Mouse (Mus musculus) E14TG2a.4 (cell line): ENCODE measurements at regions not wholly inside any gene's neighbourhood (a gene's known extent, or its start where the extent isn't known, plus 50 kb on each side); places are given as distances from the start of the nearest gene placed in this dataset.

Experiments
- CTCF ChIP-seq: conservative IDR thresholded peaks from 2 replicates; pipeline ENCODE4 v1.5.1; 2014; ENCODE audit warnings: low read length
- NANOG ChIP-seq: IDR thresholded peaks from 2 replicates; pipeline ENCODE4 v1.6.1; 2014; ENCODE audit warnings: borderline replicate concordance, low read length, mixed read lengths
- POU5F1 ChIP-seq: IDR thresholded peaks from 2 replicates; pipeline ENCODE4 v1.6.1; 2014; ENCODE audit warnings: low read length, borderline replicate concordance

DNA sequence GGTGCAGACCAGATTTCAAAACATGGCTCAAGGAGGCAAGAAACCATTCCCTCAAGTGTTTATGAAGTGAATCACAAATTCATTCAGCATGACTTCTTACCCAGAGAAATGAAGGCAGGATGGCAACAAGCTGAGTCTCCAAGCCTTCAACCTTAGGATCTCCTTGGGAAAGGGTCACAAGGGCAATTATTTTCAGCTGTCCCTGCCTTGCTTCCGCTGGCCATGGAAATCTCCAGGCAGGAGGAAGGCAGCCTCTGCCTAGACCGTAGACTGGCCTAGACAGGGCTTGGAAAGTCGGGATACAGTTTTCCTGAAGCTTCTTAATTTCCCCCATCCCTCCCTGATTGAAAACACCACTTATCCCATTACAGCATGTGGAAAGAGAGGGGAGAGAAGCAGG, 165.0 kb downstream of the Zfp365 start:
- TF ChIP-seq CTCF (no peak), POU5F1 (no peak), NANOG (no peak)
